ENCODE assay signal across 8 mouse cellular contexts in the genomic region with DNA sequence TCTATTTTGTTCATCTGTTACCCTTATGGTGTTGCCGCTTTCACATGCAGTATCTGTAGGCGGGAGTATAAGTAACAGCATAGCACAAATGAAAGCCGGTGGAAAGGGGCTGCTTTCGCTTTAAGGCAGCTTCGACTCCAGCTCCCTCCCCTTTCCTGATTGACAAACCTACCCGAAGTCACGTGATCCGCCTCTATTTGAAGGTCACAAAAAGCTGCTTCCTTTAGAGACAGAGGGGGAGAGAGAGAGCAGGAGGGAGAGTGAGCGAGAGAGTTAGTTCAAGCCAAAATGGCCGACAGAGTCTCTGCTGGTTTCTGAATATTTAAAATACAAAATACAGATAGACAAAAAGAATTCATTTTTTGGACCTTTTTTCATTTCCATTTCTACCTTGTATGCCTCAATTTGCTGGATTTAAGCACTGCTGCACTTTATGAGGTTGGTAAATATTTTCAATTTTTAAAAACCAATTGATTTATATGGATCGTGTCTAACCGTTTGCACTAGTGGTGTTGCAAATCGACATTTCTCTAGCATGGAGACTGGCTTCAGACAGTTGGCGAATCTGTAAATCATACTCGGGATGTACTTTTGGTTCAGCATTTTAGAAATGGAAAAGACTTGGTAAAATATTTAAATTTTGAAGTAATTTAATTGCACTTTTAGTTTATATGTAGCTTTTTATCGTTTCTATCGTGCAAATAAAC.
DNase-seq lines count a peak whose midpoint lies in the region; ATAC-seq lines count a peak whose summit lies in the region.

No protein-coding gene starts in this region.

- peak; percentile 76 for ATAC-seq in inflammation-experienced regulatory T-cells, adult 6 months
- ATAC-seq in megakaryocyte-erythroid progenitor cell, adult 5-6 weeks (replicated peaks; ENCODE audit: low FRiP score, low TSS enrichment, poor library complexity, severe bottlenecking): peak; percentile 79

- peak; percentile 91 to 98 for DNase-seq in adrenal gland, adult (ENCODE audit: inconsistent age in 2 of 2, low spot score in 1 of 2)
- peak; percentile 99 for DNase-seq in embryo, embryonic 10.5 days (ENCODE audit: low spot score)
- peak; percentile 86 for DNase-seq in gastrocnemius, postnatal 14 days
- DNase-seq in left cerebral cortex, postnatal 10 days (ENCODE audit: extremely low spot score in 1 of 2, low spot score in 2 of 2): peak; percentile 91 to 96
- peak; percentile 85 for DNase-seq in right cerebral cortex, postnatal 25 days
- DNase-seq in urinary bladder, postnatal 4 days (ENCODE audit: low spot score in 2 of 2): peak; percentile 79 to 86

- intact Hi-C loops in gastrocnemius, postnatal 14 days (cut with DNase I; ENCODE audit: low total_unique reads): no loop called here
- intact Hi-C loops in left cerebral cortex, postnatal 10 days (cut with DNase I): loop anchor here (5.0 kb wide), 1 partner anchor 86 kb away; a partner anchor contains a TSS

Comparison
In these comparisons a context has a peak if more than half of its experiments do, and no peak if none do; other contexts are left out.
1. Peak in every context shown above with its lines: DNase-seq and ATAC-seq.